Mouse (Mus musculus) G1E-ER4 (cell line): ENCODE measurements around the gene Sbf2. TPM values are rescaled to one million over a fixed set of nuclear protein-coding genes. Genes with fewer than 3 reads are reported as not detected.

Experiments
- GATA1 ChIP-seq: IDR thresholded peaks from one replicate; pipeline ENCODE4 v1.8.0; 2012; ENCODE audit warnings: low read length, inconsistent platforms
- polyA plus RNA-seq: library from polyadenylated mRNA; stranded (reverse); fragments of >175 nt; gene quantifications from 2 replicates; pipeline ENCODE4 v1.2.3, GENCODE M21; 2012

The Sbf2 gene
- polyA plus RNA-seq, 1 experiment = not detected

DNA sequence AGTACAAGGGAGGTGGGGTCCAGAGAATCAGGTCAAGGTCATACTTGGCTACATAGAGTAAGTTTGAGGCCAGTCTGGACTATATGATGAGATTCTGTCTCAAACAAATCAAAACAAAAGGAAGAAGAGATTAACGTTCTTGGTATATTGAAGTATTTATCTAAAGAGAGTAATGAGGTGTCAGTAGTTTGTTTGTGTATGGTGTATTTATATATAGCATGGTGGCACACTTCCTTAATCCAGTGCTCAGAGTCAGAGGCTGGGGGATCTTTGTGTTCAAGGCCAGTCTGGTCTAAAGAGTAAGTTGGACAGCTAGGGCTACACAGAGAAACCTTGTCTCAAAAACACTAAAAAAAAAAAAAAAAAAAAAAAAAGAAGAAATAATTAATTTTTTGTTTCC lies 351.2 kb downstream of the Sbf2 start:
- no peak for TF ChIP-seq GATA1

- TF ChIP-seq GATA1 = no peak
Observed at GRCm38 (mm10) chr7:110262661-110263060, 352.1 kb downstream of the Sbf2 start.

- TF ChIP-seq GATA1 = no peak
Observed at GRCm38 (mm10) chr7:110261807-110262206, 352.9 kb downstream of the Sbf2 start.

DNA sequence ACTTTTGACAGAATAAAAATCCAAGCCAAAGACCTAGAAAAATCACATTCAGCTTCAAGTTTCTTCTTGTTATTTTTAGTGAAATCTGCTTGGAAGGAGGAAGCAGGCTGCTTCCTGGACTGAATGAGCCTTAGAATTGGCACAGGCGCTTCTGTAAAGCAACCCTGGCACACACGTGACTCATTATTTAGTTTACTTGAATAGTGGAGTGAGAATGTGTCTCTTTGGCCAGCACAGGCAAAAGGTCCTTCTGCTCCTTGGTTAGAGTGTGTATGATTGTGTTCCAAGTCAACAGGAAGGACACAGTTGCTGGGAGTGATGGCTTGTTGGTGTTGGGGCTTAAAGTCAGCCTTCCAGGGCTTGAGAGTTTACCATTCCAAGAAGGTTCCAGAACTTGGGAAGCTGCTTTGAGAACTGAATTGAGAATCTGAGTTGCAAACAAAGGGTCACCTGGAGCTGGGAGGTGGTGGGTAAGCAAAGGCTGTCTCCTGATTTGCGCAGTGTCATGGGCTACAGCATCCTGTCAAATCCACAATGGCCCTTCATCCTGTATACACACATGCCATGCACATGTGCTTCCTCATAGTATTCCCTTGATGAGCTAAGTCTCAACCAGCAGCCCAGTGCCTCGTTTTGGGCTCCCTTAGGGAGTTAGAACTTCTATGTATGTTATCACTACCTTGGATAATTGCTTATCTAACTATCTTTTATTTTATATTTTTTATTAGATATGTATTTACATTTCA lies 354.6 kb downstream of the Sbf2 start:
- TF ChIP-seq GATA1 = no peak

DNA sequence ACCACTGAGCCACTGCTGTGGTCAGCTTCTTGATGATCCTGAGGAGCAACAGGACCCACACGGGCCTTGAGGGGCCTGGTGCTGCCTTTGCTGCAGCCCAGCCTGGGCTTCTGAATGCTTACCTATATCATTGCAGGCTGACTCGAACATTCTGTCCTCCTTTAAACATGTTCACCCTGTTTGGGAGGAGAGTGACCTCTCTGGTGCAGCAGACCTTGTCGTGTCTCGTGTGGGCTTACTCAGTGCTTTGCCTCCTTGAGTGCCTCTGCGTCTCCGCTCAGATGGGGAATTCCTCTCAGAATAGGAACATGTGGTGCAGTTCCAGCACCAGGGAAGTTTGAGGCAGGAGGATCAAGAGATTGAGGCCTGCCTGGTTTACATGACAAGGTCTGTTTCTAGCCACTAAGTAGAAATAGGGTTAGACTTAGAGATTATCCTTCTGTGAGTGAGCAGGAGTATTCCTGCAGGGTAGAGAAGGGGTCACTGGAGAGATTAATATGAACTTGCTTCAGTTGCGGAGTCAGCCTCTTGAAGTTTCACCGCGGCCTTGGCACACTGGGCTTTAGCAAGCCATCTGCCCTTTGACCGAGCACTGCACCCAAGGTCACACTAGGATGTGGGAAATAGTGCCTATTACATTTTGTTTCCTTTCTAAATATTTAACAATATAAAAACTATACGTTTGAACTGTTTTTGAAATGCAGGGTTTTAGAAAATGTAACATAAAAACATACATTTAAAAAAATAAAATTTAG lies 356.3 kb downstream of the Sbf2 start:
- TF ChIP-seq GATA1 = no peak

Other genes starting within 250 kb of the Sbf2 start
- gene Adm, start 12.7 kb upstream of the Sbf2 start, polyA plus RNA-seq = not detected in 2 replicates
- 17.6 and 20.7 TPM in 2 replicates for gene Ampd3, start 153.3 kb upstream of the Sbf2 start, polyA plus RNA-seq
- 1.8 and 3.0 TPM in 2 replicates for gene Rnf141, start 229.5 kb upstream of the Sbf2 start, polyA plus RNA-seq
- not detected in 2 replicates for gene Lyve1, start 248.3 kb upstream of the Sbf2 start, polyA plus RNA-seq